Mouse (Mus musculus) kidney, adult 9 months (tissue): ENCODE results near the gene Trmt10b.

Experiments
- DNase-seq: peaks from one replicate; pipeline ENCODE4 v3.0.0; 2022

Gene Trmt10b

DNA sequence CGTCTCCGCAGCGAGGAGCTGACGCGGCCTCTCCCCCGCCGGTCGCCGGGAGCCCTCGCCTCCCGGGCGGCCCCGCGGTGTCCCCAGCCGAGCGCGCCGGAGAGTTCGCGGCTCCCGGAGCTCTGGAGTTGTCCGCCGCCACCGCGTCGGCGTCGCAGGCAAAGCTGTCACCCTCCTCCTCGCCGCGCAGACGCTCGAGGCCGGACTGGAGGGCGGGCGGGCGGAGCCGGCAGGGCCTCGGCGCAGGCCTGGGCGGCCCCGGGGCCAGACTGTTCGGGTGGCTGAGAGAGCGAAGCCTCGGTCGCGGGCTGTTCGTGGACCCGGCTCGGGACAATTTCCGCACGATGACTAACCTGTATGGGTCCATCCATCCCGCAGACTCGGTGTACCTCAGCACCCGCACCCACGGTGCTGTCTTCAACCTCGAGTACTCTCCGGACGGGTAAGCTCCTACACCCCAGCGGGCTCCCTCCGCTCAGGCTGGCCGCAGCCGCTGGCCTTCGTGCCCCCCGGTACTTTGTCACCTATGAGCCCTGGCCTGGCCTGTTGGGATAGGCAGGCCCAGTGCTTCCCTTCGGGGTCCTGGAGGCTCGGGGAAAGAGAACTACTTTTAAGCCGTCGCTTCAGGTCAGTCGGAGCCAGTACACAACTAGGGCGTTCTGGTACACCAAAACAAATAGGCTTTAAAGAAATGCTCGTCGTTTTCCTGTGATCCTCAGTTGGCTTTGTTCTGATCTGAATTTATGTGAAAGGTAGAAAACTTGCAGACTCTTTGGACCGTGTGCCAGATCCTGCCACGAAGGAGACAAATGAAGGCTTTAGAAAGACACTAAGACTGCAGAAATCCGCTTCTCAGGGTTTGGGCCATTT lies 45.6 kb downstream of the Trmt10b start, which contains the start of gene Exosc3:
Gene Exosc3, minus strand, starts transcription at position 447 of the 870 bp plus-strand sequence.
- peak; percentile 40 for DNase-seq

DNA sequence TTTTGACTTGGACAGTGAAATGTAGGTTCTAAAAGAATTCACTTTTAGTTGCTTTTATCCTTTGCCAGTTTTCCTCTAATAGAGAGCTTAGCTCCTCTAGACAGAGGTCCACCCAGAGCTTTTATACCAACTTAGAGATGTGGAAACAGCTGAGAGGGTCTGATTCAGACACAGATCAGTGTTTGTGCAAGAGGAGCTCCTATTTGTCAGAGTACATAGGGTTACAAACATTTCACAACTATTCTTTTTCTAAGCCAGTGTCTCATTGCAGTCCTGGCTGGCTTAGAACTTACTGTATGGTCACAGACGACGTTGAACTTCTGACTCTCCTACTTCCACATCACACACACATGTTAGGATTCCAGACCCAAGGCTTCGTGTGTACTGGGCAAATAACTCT lies 59.7 kb downstream of the Trmt10b start:
- DNase-seq = no peak
